Mouse (Mus musculus): ENCODE results near the gene Gpr155.

The Gpr155 gene

DNA sequence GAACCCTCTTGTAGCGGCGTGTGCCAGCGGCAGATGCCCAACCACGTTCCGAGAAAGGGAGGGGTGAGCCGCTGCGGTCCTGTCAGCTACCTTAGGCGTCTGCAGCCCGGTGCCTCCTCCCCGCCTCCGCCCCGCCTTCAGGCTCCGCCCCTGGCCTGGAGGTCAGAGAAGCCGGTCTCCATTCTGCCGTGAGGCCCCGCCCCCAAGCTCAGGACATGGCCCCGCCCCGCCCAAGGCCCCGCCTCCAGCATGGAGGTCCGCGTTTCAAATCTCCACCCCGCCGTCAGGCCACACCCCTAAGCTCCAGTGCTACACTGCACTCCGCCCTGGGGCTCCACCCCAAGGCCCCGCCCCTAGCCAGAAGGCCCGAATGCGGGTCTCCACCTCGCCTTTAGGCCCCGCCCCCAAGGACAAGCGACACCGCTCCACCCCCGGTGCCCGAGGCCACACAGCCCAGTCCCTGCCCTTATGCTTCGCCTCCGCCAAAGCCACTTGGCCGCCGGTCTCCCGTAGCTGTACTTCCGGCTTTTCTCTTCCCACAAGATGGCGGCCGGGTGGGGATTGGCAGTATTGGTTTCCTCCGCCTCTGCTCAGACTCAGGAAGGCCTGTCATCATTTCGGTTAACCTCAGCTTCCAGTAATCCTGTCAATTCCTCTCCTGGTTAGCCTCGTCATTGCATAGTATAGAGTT lies at the start of gene Gpr155:
Gpr155 (minus strand) TSS at position 217 of the 691 bp plus-strand sequence.
- DNase-seq: peak; percentile 99

DNA sequence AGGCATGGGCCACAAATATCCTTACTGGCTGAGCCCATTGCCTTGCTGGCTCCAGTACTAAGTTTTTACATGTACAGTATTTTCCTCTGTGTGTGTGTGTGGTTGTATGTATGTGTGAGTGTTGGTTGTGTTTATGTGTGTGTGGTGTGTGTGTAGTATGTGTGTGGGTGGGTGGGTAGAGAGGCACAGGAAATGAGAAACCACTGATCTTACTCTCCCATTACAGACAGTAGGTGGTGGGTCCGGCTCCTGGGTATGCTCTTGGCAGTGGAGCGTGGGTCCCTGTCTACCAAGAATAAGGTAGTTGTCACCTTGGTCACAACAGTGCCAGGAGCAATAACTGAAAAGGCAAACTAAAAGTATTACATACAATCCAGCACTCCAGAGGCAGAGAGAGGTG lies 49.5 kb upstream of the Gpr155 start:
- no peak for DNase-seq

DNA sequence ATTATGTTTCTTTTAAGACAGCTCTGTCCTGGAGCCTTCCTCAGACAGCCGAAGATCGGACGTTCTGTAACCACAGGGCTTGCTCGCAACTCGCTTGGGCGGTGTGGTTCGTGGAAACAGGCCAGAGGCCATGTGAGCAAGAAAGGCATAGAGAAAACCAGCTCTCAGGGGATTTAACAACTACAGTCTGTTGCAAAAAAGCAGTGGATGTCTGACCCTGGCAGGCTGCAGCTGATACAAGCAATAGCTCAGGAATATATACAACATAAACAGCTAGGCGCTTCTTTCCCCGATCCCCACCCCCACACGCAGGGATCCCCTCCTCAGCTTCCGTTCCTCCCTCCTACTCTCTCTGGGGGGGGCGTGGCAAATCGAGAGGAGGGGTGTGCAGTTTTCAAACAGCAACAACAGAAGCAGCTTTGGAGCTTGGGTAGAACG lies 45.6 kb upstream of the Gpr155 start:
- no peak for DNase-seq

DNA sequence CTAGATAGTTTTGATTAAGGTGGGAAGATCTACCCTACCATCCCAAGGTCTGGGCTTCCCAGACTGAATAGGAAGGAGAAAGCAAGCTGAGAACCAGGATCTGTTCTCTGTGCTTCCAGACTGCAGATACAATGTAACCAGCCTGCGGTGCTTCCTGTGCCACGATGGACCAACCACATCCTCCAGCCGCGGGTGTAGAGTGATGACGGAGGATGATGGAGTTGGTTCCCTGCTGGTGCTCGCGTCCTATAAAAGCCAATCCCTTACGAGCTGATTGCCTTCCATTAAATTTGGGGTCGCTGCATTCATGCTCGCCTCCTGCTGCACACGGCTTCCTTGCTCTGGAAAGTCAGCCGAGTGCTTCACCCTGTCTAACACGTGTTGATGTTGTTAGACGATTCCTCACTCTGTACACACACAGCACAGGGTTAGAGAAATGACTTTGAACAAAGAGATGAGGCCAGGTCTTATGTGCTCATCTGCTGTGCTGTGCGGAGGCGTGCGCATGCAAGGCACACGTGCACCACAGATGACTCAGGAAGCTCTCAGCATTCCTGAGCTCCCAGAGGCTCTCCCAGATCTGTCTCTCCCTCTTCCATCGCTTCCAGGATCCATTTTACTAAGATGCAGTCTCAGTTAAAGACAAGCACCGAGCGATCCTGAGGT lies 42.6 kb upstream of the Gpr155 start:
- DNase-seq: peak; percentile 66

DNA sequence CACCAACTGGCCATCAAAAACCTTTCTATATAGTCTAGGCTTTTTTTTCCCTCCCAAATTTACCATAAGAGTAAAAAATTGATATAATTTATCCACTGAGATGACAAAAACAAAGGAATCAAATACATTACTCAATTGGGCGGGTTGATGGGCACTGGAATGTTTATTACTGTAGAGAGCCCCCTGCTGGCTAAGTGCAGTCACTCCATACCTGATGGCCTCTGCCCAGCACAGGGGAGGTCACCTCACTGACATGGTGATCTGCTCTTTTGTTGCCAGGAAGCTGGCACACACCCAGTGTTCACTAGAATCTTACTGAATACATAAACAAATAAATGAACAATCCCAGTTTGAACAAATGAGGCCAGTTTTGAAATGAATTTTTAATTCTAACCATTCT lies 40.9 kb upstream of the Gpr155 start:
- DNase-seq: no peak

DNA sequence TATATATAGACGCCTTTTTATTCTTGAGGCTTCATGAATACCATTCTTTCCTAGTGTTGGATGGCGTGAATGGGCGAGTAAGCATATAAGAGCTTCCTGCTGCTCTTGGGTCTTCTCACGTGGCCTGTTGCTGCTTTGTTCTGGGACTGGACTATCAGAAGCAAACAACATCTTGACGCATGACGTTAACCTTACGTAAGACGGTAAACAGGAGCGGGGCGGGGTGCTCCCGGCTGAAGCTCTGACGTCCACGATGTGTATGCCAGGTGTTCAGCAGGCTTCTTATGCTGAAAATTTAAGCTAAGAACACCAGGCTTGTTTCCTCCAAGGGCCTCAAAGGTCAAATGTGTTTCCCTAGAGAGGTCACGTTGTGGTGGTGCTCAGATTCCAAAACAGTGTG lies 39.5 kb upstream of the Gpr155 start:
- no peak for DNase-seq

DNA sequence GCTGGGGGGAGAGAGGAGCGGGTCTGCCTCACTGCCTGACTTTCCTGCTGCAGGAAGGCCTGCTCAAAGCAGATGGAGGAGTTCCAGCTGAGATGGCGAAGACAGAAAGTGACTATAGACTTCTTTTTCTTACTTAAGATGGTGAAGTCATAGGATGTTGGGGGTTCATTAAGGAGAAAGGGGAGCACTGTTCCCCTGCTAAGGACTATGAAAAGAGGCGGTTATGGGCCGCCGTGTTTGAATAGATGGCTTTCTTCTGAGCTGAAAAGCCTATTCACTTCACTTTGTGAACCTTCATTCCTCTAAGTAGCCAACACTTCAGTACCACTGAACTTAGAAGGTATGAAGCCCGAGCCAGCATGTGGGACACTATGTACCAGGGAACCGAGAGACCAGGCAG lies 33.4 kb upstream of the Gpr155 start:
- DNase-seq: no peak

DNA sequence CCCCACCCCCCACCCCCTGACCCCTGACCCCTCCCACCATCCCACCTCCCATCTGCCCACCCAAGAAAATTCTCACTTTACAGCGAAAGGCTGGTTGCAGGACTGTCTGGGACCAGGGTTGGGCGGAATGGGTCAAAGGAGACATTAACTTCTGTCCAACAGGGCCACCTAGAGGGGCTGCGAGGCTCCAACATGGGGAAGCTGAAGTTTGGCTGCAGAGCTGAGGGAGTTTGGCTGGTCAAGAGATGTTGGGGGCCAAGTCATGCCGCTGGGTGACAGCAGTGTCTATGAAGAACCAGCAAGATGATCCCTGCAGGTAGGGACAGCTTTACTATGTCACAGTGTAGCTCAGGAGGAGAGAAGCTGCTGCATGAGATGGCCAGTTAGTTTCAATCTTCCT lies 32.9 kb upstream of the Gpr155 start:
- peak; percentile 23 for DNase-seq

DNA sequence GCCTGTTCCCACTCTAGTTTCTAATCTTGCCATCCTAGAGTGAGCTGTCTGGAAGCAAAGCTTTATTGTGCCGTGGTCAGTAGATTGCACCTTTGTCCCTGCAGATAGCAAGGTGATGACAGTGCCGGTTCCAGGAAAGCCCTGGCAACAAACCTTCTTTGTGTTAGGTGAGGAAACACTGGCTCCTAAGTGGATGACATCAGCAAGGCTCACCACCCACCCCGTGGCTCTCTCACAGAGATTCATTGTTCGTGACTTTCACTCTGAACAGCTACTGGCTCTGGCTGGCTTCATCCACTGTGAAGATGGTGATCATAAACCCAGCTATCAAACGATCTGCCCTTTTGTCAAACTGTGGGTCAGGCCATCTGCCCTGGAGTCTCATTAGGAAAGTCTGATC lies 29.5 kb upstream of the Gpr155 start:
- no peak for DNase-seq

DNA sequence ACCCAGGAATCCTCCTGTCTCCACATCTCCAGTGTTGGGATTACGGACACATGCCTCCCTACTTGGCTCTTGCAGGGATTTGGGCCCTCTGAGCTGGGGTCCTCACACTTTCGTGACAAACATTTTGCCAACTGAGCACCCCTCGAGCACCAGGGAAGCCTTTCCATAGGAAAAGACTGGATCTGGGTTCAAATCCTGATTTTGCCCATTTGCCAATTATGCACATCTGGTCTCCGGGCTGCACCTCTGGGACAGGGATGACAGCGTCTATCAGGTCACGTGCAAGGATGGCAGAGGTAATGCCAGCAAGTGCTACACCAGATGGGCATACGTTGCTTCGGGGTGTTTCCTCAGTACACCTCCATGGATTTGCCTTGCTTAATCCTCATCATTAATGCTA lies 23.7 kb upstream of the Gpr155 start:
- no peak for DNase-seq

DNA sequence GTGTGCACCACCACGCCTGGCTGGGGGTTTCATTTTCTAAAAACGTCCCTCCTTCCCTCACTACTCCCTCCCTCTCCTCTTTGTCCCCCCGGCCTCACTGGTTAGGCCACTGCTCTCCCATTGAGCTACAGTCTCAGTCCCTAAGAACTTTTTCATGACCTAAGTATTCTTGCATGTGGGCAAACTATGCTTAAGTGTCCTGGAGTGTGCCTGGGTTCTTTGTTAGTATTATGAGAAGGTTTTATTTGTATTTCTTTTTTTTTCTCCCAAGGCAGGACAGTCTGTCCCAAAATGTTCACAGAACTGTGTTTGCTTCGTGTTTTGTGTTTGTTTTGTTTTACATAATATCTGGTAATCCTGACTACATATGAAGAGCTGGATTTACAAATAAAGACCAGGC lies 21.3 kb upstream of the Gpr155 start:
- no peak for DNase-seq

DNA sequence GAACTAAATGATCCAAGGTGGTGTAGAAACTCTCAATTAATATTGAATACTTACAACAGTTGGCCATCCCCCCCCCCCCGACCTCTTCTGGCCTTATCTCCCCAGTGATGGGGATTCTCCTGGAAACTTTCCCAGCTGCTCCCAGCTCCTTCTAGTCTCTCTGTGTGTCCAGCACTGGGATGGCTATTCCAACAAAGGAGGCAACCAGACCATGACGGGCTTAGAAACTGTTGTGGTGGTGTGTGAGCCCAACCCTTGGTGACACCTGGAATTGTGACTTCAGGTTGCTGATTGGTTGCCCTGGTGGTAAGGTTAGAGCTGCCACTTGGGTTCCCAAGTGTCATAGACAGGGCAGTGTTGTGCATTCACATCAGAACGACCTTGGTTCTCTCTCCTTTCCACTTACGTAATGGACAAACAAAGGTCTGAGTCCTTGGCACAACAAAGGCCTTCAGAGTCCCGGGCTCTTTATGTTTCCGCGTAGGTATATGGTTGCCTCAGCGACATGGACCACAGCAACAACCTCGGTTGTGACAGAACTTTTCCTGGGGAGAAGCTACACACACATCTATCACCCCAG lies 20.1 kb upstream of the Gpr155 start:
- no peak for DNase-seq

DNA sequence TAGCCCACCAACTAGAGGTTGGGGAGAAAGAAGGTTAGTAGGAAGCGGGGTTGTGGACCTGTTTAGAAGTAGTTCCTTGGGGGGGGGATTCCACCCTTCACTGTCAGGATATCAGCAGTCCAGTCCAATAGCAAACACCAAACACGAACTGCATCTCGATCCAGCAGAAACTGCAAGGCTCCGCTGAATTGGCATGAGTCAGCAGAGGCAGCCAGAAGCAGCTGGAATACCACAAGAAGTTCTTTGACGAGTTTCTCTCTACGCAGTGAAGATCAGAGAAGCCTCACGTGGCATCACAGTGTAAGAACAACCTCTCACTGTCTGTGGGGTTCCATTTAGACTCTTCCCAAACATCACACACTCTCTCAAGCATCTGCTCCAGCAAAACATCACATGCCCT lies 18.6 kb upstream of the Gpr155 start:
- DNase-seq: no peak

DNA sequence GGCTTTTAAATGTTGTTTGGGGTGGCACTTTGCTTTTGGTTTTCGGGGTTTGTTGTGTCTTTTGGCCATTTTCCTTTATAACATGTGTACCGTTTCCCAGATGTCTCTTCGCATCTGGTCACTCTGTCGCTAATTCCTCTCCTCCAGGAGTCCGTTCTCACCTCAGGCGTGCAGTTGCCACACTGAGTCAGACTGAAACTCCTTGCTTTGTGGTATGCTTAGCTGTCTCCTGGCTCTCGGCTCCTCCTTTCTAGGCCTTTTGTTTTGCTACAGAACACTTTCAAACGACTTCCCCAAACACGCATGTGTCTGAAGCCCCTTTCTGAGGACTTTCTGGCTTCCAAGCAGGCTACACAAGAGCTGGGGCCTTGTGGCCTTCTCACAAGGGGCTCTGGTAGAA lies 18.1 kb upstream of the Gpr155 start:
- no peak for DNase-seq

DNA sequence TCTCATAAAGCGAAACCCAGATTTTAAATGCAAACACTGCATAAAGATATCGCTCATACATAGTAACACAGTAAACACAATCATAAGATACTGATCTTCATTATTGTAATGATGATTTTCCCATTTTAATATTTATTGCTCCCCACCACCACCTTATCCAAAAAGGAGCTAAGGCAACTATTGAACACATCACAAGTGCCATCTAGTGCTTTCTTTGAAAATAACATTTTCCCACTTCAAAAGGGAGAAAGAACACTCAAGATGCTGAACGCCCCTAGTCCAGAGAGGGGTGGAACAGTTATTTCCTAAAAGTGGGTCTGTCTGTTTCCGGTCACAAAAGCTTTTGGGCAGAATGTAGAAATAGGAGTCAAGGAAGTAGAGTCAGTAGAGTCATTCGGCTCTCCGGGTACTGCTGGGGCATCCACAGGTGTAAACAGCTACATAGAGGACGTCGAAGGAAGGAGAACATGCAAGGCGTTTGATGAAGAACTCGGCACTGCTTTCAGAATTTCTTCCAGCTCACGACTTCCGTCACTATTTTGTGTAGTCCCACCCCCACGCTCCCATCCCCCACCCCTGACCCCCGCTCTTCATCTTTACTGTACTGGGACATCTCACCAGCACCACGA lies 17.1 kb upstream of the Gpr155 start:
- no peak for DNase-seq

DNA sequence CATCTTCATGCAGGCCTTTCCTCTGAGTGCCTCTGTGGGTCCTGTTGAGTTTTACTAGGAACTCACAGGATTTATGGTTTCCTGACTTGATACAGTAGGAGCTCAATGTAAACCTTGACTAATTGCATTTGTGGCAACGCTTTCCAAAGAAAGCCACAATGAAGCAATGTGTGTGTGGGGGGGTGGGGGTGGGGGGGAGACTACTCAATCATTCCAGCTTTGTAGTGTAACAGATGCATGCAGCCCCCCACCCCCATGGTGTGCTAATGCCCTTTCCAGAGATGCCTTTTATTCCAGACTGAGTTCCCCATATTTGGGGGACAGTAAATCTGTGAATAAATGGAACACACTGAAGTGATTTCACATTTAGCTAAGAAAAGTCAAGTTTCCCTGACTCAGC lies 15.3 kb upstream of the Gpr155 start:
- no peak for DNase-seq

DNA sequence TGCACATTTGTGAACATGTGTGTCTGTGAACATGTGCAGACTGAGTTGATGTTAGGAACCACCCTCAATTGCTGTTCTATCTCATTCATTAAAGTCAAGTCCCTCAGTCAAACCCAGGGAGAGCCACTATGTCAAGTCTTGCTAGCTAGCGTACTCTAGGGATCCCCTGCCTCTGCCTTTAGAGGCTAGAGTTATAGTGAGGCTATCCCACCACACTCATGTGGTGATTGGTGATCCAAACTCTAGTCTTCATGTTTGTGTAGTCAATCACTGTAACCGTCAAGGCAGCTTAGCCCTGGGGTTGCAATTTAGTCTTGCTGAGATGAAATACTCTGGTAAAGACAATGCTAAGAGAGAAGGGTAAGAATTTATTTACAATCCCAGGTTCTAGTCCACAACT lies 11.1 kb upstream of the Gpr155 start:
- no peak for DNase-seq

DNA sequence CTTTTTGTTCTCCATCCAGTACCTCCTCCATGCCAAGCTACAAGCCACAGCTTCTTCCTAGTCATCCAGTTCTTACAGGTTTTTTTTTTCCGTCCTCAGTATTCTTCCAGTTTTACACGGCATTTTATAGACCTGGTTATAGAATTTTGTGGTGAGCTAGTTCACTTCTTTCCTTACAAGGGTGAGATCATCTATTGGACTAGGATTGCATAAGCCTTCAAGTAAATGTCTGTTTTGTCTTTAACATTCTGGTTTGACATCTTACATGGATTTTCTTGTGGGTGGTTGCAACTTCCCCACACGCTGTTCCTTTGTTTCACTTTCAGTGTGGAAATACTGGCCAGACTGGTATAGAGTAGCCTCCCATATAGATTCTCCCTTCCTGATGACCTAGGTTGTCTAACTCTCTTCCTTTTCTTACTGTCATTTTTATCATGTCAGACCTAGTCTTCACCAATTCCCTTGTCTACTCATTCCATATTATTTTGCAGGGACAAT lies 10.5 kb upstream of the Gpr155 start:
- DNase-seq: no peak

DNA sequence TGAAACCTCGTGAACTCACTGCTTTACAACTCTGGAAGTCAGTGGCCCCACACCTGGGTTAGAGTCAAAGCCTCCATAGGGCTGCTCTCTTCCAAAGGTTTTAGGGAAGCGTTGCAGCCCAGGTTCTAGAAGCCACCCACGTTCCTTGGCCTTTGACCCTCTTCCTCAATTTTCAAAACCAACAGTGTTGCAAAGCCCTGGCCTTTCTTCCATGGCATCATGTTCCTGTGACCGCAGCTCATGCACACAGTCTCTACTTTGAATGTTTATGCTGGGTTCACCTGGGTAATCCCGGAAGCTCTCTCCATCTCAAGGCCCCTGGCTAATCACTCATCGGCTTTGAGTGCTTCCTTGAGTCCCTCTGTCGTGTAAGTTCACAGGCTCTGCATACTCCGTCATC lies 9.1 kb upstream of the Gpr155 start:
- no peak for DNase-seq

DNA sequence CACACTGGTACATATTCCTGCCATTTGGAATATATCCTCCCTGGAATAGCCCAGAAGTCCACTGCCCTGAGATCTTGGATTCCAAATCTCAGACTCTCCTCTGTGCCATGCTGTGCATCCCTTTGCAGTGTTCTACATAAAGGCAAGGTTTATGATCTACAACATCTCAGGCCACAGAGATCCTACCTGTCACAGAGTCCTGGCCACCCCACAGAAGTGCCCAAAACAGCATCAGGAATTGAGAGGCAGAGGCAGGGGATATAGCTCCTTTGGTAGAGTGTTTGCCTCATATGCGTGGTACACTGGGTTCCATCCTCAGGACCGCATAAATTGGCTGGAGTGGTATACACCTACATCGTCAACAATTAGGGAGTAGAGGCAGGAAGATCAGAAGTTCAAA lies 8.1 kb upstream of the Gpr155 start:
- DNase-seq: no peak

DNA sequence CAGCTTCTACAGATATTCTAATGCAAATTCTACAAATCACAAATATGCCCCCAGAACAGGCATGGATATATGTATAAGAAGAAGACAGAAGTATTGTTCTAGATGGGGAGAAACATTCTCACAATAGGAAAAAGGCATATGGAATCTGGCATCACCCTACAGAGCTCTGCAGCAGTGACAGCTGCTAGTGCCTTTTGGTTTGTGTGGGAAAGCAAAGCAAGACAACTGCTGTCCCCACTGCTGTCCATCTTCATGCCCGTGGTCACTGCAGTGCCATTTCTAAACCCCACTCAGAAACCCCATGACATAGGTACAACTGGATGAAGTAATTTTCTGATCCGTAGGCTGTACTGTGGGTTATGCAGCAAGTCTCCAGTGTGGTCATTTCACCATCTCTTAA lies 6.4 kb upstream of the Gpr155 start:
- no peak for DNase-seq

DNA sequence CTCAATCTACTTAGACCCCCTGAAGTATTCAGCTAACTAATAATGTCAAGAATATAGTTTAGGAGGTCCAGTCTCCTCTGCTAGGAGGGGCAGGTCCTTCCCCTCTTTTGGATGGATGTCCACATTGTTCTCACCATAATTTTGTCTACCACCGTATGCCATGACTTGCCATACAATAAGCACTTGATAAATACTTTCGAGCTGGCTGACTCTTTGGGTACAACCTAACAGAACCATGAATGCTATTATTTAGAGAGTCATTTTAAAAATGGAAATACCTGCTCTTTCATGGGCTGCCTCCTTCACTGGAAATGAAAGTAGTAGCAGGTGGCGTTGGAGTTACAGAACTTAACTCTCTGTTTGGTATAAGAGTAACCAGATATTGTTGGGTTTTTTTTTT lies 3.6 kb upstream of the Gpr155 start:
- no peak for DNase-seq

DNA sequence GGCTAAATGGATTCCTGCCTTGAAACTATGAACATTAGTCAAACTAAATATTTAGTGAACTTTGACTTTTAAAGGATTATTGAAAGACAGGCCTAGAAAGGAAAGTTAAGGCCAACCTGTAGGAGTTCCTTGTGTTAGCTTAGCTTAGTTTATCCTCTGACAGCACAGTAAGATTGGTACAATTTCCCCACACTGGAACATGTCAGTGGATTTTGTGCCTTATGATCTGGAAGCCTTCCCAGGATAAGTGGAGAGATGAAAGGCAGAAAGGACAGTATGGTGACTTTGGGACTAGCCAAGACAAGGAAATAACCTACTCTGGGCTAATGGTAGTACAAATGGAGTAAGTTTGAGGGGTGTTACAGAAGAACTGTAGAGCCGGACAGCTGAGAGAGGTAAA lies 1.4 kb upstream of the Gpr155 start:
- DNase-seq: no peak
